Mouse (Mus musculus): ENCODE measurements around the gene Rnf169.

GRCm38 (mm10) chr7:99896905-99897304 is 83.3 kb downstream of the Rnf169 start:
- no peak for TF ChIP-seq EP300 (IDR thresholded peaks at IDR 0.05; ENCODE audit: insufficient read depth, low read depth, low read length)
- TF ChIP-seq CTCF (IDR thresholded peaks at IDR 0.05) = no peak
- TF ChIP-seq POLR2A (IDR thresholded peaks at IDR 0.05; ENCODE audit: insufficient read depth, low read depth, low read length) = no peak

Data from heart, adult 2 months (tissue).